Mouse (Mus musculus) cerebellum, adult (tissue): Measurements from ENCODE around the gene Rundc3b.

Experiments
- ATAC-seq: cut with Nextera tagmentation; 2 replicates; pipeline ENCODE4 v1.9.2; 2017; ENCODE audit warnings: mild to moderate bottlenecking, moderate library complexity, mixed read lengths; ENCODE audit not compliant: insufficient number of reproducible peaks, low FRiP score, low TSS enrichment

Gene Rundc3b

DNA sequence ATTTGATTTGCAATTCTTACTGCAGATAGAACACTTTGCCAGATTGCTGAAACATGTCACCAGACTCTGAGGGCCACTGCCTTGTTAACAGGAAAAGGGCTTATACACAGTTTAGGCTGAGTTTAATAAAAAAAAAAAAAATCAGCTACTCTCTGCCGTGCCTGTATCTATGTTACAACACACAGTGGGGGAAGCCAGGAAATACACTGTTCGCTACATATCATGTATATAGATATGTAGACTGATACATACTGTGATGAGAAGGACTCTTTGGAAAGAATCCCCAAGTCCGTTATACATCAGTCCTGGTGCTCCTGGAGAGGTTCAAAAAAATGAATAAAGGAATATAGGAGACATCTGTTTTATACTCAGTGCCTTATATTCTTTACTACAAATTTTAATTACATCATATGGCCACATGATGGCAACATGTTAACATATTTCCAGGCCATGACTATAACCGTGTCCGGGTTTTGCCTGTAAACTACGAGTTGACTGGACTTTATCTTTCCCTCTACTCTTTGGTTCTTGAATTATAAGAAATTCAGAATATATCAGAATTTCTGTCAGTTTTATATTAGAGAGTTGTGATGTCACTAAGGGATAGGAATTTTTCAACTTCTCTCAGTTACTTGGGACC lies 133.2 kb downstream of the Rundc3b start:
- ATAC-seq = no peak

DNA sequence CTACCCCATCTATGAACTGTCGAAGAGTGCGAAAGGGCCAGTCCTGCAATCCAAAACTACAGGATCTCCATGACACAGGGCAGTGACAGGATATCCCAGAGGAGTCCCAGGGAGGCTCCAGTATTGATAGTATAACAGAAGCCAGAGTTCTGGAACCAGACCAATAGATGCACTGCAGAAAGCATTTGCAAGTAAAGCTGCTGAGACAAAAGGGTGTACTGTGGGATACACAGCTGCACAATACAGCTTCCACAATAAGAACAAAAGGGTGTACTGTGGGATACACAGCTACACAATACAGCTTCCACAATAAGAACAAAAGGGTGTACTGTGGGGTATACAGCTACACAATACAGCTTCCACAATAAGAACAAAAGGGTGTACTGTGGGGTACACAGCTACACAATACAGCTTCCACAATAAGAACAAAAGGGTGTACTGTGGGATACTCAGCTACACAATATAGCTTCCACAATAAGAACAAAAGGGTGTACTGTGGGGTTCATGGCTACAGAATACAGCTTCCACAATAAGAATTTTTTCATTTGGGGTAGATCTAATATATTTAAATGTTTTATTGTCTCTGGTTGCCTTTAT lies 134.0 kb downstream of the Rundc3b start:
- ATAC-seq = no peak

DNA sequence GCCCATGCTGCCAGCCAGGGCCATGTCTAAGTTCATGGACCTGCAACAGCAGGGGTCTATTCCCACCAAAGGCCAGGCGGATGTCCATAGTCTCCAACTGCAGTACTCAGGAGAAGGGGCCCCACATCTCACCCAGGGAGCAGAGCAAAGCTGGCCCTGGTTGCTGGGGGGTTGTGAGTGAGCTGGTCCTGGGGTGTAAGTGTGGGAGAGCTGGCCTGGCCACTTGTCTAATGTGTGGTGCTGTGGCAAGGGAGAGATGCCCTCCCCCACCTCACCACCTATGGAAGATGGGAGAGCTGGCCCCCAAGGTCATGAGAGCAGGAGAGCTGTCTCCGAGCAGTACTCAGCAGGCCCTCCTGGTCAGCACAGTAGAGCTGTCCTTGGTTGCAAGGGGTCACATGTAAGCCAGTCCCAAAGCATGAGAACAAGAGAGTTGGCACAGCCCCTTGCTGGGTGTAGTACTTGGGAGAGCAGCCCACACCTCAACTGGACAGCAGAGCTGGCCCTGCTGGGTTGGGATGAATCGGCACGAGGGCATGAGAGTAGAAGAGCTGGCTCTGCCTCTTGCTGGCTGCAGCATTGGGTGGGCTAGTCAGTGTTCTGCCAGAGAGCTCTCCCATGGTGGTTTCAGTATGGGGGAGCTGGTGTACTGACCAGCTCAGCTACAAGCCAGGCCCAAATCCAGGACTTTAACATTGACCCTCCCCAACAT lies 134.6 kb downstream of the Rundc3b start:
- 0 out of 2 replicates have a peak, but pooled peaks have one; percentile 54 for ATAC-seq

DNA sequence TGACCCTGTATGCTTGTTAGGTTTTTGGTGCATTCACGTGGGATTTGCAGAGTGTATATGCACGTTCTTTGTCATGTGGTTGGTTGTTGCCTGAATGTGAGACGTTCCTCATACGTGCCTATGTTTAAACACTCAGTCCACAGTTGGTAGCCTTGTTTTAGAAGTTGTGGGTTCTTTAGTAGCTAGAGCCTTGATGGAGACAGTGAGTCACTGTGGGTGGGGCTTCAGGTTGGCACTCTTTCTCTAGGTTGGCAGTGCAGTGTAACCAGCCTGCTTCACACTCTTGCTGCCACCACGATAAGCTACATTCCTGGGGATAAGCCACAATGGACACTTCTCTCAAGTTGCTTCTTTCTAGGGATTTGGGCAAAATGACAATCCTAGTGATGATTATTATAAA lies 166.2 kb downstream of the Rundc3b start:
- ATAC-seq = no peak

DNA sequence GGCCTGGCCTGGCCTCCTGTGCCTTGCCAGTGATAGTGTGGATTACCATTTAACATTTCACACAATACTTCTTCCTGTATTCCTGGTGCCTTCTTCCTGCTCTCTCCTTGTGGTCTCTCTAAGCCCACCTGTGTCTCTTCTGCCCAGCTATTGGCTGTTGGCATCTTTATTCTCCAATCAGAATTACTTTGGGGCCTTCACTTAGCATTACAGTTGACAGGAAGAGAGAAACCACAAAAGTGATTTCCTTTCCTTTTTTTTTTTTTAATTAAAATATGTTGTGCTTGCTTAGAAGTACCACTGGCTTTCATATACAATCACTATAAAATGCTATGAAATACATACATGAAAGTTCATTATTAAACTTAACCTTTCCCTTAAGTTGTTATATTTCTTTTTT lies 167.2 kb downstream of the Rundc3b start:
- ATAC-seq = no peak
